Mouse (Mus musculus) spleen, adult 2 months (tissue): ENCODE measurements around the gene Slc39a13.

Experiments used
- CTCF ChIP-seq: fragments of 200-500 bp; IDR thresholded peaks from 2 replicates; pipeline ENCODE4 v1.5.1; 2011; ENCODE audit warnings: mild to moderate bottlenecking, inconsistent platforms; ENCODE audit not compliant: insufficient read depth, insufficient read length, insufficient replicate concordance; ENCODE audit errors: extremely low read depth
- POLR2A ChIP-seq: fragments of 200-500 bp; IDR thresholded peaks from 2 replicates; pipeline ENCODE4 v1.6.1; 2011; ENCODE audit warnings: low read depth, low read length, inconsistent platforms

DNA sequence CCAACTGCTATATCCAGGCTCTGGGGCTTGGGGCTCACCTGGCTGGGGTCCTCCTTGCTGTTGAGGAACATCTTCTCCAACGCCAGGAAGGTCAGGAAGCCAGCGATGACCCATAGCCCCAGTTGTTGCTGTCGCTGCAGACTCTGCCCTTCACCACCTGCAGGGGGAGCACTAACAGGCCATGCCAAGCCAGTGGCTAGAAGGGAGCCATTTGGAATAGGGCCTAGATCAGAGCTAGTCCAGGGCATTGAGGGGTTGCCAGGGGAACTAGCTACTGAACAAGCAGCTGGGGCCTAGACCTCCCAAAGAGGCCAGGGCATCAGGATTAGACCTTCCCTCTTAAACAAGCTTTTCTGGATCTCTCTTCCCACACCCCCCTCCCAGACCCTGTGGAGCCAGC, 4.7 kb downstream of the Slc39a13 start:
- TF ChIP-seq CTCF (peak; percentile 73; the same call in 1 of the 2 replicates), POLR2A (no peak)
